Mouse (Mus musculus) thymus, postnatal 14 days (tissue): Measurements from ENCODE around the gene Ncoa5.

Experiments used
- DNase-seq: peaks from one replicate; pipeline ENCODE4 v3.0.0; 2021

Gene Ncoa5

GRCm38 (mm10) chr2:165043729-165044128 is 9.1 kb upstream of the Ncoa5 start:
- no peak for DNase-seq

GRCm38 (mm10) chr2:165043090-165043636 is 8.5 kb upstream of the Ncoa5 start:
- no peak for DNase-seq

- no peak for DNase-seq
Observed at GRCm38 (mm10) chr2:165042126-165042525, 7.5 kb upstream of the Ncoa5 start.

GRCm38 (mm10) chr2:165037415-165037814 is 2.7 kb upstream of the Ncoa5 start:
- DNase-seq = no peak

- DNase-seq = no peak
Observed at GRCm38 (mm10) chr2:165035058-165035431, 378 bp upstream of the Ncoa5 start.

GRCm38 (mm10) chr2:165033306-165033705 is 1.4 kb downstream of the Ncoa5 start:
- no peak for DNase-seq

- DNase-seq = no peak
Observed at GRCm38 (mm10) chr2:165032533-165032932, 2.1 kb downstream of the Ncoa5 start.

- DNase-seq = no peak
Observed at GRCm38 (mm10) chr2:165027163-165027562, 7.5 kb downstream of the Ncoa5 start.

GRCm38 (mm10) chr2:165020490-165020889 is 14.2 kb downstream of the Ncoa5 start:
- DNase-seq = no peak

GRCm38 (mm10) chr2:165014935-165015334 is 19.7 kb downstream of the Ncoa5 start:
- no peak for DNase-seq

GRCm38 (mm10) chr2:165010351-165010750 is 24.3 kb downstream of the Ncoa5 start:
- no peak for DNase-seq

- no peak for DNase-seq
Observed at GRCm38 (mm10) chr2:165009581-165009980, 25.1 kb downstream of the Ncoa5 start.

- no peak for DNase-seq
Observed at GRCm38 (mm10) chr2:165009161-165009560, 25.5 kb downstream of the Ncoa5 start.

- DNase-seq = no peak
Observed at GRCm38 (mm10) chr2:165007986-165008385, 26.7 kb downstream of the Ncoa5 start.

GRCm38 (mm10) chr2:165006813-165007212 is 27.9 kb downstream of the Ncoa5 start:
- DNase-seq = no peak

GRCm38 (mm10) chr2:165004237-165004636 is 30.4 kb downstream of the Ncoa5 start:
- DNase-seq = no peak

GRCm38 (mm10) chr2:165003108-165003507 is 31.6 kb downstream of the Ncoa5 start:
- no peak for DNase-seq

GRCm38 (mm10) chr2:165001958-165002357 is 32.7 kb downstream of the Ncoa5 start:
- DNase-seq = no peak

- DNase-seq = no peak
Observed at GRCm38 (mm10) chr2:164997721-164998428, 36.8 kb downstream of the Ncoa5 start.

- no peak for DNase-seq
Observed at GRCm38 (mm10) chr2:164996848-164997720, 37.6 kb downstream of the Ncoa5 start.

- DNase-seq = no peak
Observed at GRCm38 (mm10) chr2:164995976-164996375, 38.7 kb downstream of the Ncoa5 start.

- no peak for DNase-seq
Observed at GRCm38 (mm10) chr2:164994659-164995428, 39.8 kb downstream of the Ncoa5 start.

- no peak for DNase-seq
Observed at GRCm38 (mm10) chr2:164994156-164994555, 40.5 kb downstream of the Ncoa5 start.
